Mouse (Mus musculus) liver, adult 2 months (tissue): ENCODE results near the gene Hist1h2ak.

ENCODE experiments used
- CTCF ChIP-seq: fragments of 200-500 bp; IDR thresholded peaks from 2 replicates; pipeline ENCODE4 v1.5.1; 2011; ENCODE audit warnings: low read depth, low read length, control low read depth
- POLR2A ChIP-seq: fragments of 200-500 bp; IDR thresholded peaks from 2 replicates; pipeline ENCODE4 v1.6.1; 2011; ENCODE audit warnings: low read length, control low read depth; ENCODE audit not compliant: insufficient read depth; ENCODE audit errors: extremely low read depth

GRCm38 (mm10) chr13:21783734-21784161 is 30.1 kb upstream of the Hist1h2ak start:
- TF ChIP-seq CTCF = no peak
- no peak for TF ChIP-seq POLR2A
